Mouse (Mus musculus) hindbrain, embryonic 15.5 days (tissue): ENCODE measurements at regions not wholly inside any gene's neighbourhood (a gene's known extent, or its start where the extent isn't known, plus 50 kb on each side); places are given as distances from the start of the nearest gene placed in this dataset.

Experiments used
- ATAC-seq: fragments of 200-750 bp; cut with Nextera tagmentation; 2 replicates; pipeline ENCODE4 v1.8.0; 2017; ENCODE audit warnings: low read depth, moderate number of reproducible peaks, moderate TSS enrichment; ENCODE audit not compliant: low FRiP score
- H3K27ac ChIP-seq: fragments of 300-500 bp; sonication (generic); replicated peaks from 2 replicates; pipeline ENCODE4 v1.5.1; 2015; ENCODE audit warnings: mild to moderate bottlenecking, inconsistent platforms
- H3K27me3 ChIP-seq: fragments of 300-500 bp; sonication (generic); 2 replicates; pipeline ENCODE4 v1.6.1; 2015; ENCODE audit warnings: control low read depth, inconsistent platforms
- H3K36me3 ChIP-seq: fragments of 300-500 bp; sonication (generic); 2 replicates; pipeline ENCODE4 v1.6.1; 2015; ENCODE audit warnings: control low read depth, inconsistent platforms
- H3K4me1 ChIP-seq: fragments of 300-500 bp; sonication (generic); replicated peaks from 2 replicates; pipeline ENCODE4 v1.6.1; 2015; ENCODE audit warnings: control low read depth, inconsistent platforms
- H3K4me2 ChIP-seq: fragments of 300-500 bp; sonication (generic); 2 replicates; pipeline ENCODE4 v1.6.1; 2015; ENCODE audit warnings: moderate library complexity, mild to moderate bottlenecking, inconsistent platforms
- H3K4me3 ChIP-seq: fragments of 300-500 bp; sonication (generic); 2 replicates; pipeline ENCODE4 v1.5.1; 2015; ENCODE audit warnings: mild to moderate bottlenecking, inconsistent platforms
- H3K9ac ChIP-seq: fragments of 300-500 bp; sonication (generic); 2 replicates; pipeline ENCODE4 v1.6.1; 2015; ENCODE audit warnings: inconsistent platforms
- H3K9me3 ChIP-seq: fragments of 300-500 bp; sonication (generic); 2 replicates; pipeline ENCODE4 v1.6.1; 2016; ENCODE audit warnings: control low read depth, inconsistent platforms
- WGBS: fragments of 180-500 bp; shearing (Covaris S2); methylation state at CpG from one replicate; pipeline ENCODE4 v1.1.7; 2015; 5-methylcytosine and 5-hydroxymethylcytosine counted together

DNA sequence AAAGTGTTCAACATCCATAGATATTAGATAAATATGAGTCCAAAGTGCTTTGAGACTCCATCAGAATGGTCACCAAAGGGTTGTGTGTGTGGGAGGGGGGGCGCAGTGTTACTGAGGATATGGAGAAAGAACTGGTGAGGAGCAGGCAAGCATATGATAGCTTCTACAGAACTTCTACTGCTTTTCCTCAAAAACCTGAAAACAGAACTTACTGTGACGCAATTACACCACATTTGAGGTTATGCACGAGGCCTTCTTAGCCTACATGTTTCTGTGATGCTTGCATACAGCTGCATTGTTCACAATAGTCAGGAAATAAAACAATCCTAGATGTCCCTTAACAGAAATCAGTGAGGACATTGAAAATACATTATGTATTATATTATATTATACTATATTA lies 425.5 kb downstream of the Flrt2 start:
- no peak overlapping the region for H3K27ac ChIP-seq
- no peak for ATAC-seq
- H3K4me1 ChIP-seq, result no peaks in the 10 kb centered on the region
- 90% methylated on average over 3 of the region's 3 CpGs for WGBS
- no peaks in the 10 kb centered on the region for H3K27me3 ChIP-seq
- no peak overlapping the region for H3K4me2 ChIP-seq
- H3K4me3 ChIP-seq, result no peak overlapping the region
- H3K9me3 ChIP-seq, result no peaks in the 10 kb centered on the region
- no peak overlapping the region for H3K9ac ChIP-seq
- H3K36me3 ChIP-seq, result no peaks in the 10 kb centered on the region

DNA sequence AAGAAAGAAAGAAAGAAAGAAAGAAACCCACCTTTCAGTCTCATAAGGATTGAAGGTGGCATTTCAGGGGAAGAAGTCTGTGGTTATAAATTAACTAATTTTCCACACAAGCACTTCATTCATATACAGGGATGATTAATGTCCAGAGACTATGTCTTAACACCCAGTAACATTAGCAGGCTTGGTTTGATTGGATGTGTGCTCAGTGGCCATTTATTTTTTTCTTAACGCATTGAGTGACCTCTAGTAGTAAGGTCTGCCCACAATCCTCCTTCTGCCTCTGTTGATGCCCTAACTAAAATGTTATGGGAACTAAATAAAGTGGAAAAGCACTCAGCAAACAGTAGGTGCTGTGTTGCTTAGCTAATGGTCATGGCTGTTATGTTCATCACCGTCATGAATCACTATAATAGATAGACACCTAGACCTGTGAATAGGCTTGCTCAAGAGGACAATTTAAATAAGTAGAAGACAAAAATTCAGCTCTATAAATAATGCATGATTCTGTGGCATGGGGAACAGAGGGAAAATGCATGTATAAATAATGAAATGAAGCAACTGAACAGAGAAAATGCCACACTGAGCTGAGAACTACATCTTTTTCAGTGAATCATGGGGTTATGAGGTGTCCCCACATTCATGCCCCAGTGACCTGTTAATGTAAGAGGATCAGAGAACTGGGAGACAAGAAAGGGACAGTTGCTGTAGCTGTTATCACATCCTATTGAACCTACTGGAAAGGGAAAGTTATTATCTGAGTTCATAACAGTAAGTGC lies 432.3 kb downstream of the Flrt2 start:
- H3K9me3 ChIP-seq, result no peaks in the 10 kb centered on the region
- no peak overlapping the region for H3K4me2 ChIP-seq
- H3K27me3 ChIP-seq, result no peaks in the 10 kb centered on the region
- no peak overlapping the region for H3K4me3 ChIP-seq
- H3K27ac ChIP-seq, result no peak overlapping the region
- H3K4me1 ChIP-seq, result no peaks in the 10 kb centered on the region
- ATAC-seq, result no peak
- no peaks in the 10 kb centered on the region for H3K36me3 ChIP-seq
- 35% methylated on average over 2 of the region's 2 CpGs for WGBS
- H3K9ac ChIP-seq, result no peak overlapping the region

DNA sequence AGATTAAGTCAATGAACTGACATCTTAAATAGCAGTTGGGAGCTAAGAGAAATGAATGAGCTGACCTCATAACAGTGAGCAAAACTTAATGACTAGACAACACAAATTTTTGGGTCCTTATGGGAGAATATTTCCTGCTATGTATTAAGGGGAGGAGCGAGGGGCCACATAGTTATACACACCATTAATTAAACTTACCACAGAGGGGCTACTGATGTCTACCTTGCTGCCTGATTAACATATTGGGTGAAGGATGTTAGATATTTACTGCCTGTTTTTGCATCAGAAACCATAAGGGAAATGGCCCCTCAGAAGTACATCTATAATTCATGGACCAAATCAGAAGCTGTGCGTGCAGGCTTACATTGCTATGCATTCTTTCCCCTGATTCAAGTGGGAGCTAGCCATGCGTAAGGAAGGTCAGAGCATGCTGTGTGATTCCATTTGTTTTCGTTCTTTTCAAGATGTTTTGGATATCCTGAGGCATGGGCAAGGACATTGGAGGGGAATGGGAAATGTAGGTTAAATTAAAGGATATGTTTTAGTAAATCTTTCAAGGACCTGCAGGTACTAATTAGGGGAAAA lies 437.9 kb downstream of the Flrt2 start:
- Histone ChIP-seq H3K4me3 (no peak overlapping the region), H3K4me2 (no peak overlapping the region), H3K4me1 (no peaks in the 10 kb centered on the region), H3K36me3 (no peaks in the 10 kb centered on the region), H3K9me3 (no peaks in the 10 kb centered on the region), H3K9ac (no peak overlapping the region), H3K27me3 (no peaks in the 10 kb centered on the region), H3K27ac (no peak overlapping the region)
- ATAC-seq, result no peak
- WGBS, result 23% methylated on average over 4 of the region's 4 CpGs

DNA sequence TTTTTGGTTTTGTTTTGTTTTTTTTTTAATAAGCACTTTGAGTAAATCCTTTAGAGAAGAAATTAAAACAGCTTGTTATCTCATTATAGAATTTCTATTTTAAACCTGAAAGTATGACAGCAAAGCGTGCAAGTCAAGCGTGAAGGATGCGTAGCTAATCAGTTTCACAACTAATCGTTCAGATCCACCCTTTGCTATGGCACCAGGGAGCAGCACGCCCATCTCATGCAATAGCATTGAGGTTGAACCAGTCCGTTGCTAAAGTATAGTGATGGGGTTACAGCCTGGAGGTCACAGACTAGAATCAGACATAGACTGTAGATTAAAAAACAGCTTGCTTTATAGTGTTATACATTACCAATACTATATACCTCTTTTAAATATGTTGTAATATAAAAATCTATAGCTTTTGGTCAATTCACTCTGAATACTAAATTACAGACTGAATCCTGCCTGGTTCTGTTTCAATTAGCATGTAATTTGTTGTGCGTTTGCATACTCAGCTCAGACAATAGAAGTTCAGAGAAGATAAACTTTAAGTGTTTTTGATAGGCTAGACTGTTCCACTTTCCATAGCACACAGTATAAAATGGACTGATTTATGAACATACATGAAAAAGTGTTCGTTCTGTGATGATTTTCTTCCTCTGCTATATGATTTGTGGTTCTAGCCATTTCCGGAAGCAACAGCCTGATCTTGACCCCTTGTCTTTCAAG lies 438.9 kb downstream of the Flrt2 start:
- no peak overlapping the region for H3K4me3 ChIP-seq
- H3K9ac ChIP-seq, result no peak overlapping the region
- 34% methylated on average over 9 of the region's 9 CpGs for WGBS
- H3K4me2 ChIP-seq, result no peak overlapping the region
- H3K27ac ChIP-seq, result no peak overlapping the region
- H3K36me3 ChIP-seq, result no peaks in the 10 kb centered on the region
- ATAC-seq, result no peak
- H3K27me3 ChIP-seq, result no peaks in the 10 kb centered on the region
- no peaks in the 10 kb centered on the region for H3K9me3 ChIP-seq
- H3K4me1 ChIP-seq, result no peaks in the 10 kb centered on the region

DNA sequence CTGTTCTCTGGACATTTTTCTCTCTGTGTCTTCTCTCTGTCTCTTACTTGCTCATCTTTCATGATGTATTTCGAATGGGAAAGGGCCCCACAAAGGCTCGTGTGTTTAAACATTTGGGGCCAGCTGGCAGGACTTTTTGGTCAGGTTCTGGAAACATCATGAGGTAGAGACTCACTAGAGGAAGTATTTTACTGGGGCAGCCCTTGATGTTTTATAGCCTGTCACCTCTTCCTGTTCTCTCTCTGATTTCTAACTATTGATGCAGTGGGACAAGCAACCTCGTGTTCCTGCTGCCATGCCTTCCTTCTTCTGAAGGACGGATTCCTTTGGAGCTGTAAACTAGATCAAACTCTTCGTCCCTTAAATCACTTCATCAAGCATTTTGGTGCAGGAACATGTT lies 442.1 kb downstream of the Flrt2 start:
- no peak overlapping the region for H3K4me3 ChIP-seq
- no peaks in the 10 kb centered on the region for H3K4me1 ChIP-seq
- no peak overlapping the region for H3K27ac ChIP-seq
- no peak overlapping the region for H3K9ac ChIP-seq
- no peaks in the 10 kb centered on the region for H3K27me3 ChIP-seq
- no peak for ATAC-seq
- no peaks in the 10 kb centered on the region for H3K9me3 ChIP-seq
- H3K36me3 ChIP-seq, result no peaks in the 10 kb centered on the region
- 76% methylated on average over 5 of the region's 5 CpGs for WGBS
- no peak overlapping the region for H3K4me2 ChIP-seq

DNA sequence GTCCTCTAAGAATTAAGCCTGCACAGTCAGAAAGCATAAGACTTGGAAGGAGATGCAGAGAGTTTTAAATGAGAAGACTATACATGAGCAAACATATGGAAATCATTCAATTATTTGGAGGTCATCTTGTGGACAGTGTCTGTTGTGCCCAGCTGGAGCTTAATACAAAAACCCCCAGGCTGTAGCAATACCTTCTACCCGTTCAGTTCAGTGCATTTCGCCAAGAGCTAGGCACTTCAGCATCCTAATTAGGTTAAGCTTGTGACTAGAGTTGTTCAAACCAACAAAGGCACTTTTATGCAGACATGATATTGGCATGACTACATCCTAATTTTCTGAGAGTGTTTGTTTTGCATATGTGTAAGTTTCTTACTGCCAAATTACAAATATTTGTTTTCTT lies 449.7 kb downstream of the Flrt2 start:
- Histone ChIP-seq H3K27me3 (no peaks in the 10 kb centered on the region), H3K4me3 (no peak overlapping the region), H3K36me3 (no peaks in the 10 kb centered on the region), H3K27ac (no peak overlapping the region), H3K9me3 (no peaks in the 10 kb centered on the region), H3K4me2 (no peak overlapping the region), H3K9ac (no peak overlapping the region), H3K4me1 (no peaks in the 10 kb centered on the region)
- no peak for ATAC-seq
- 46% methylated on average over 2 of the region's 2 CpGs for WGBS

DNA sequence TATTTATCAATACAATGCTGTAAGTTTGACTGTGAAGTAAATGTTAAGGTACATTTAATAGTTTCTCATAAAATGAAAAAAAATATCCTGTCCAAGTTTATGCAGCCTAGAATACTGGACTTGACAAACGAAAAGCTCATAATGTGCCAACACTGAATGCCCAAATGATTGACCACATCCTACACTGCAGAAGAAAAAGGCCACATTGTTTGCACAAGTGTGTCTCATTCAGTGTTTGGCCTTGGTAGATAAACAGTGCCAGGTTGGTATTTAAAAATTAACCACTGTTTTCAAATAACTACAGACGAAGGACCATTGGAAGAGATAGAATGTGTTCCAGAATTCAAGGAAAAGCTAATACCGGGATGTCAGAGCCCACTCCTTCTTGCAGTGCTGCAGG lies 462.1 kb downstream of the Flrt2 start:
- H3K9ac ChIP-seq, result no peak overlapping the region
- H3K27me3 ChIP-seq, result no peaks in the 10 kb centered on the region
- no peaks in the 10 kb centered on the region for H3K4me1 ChIP-seq
- WGBS, result 82% methylated on average over 3 of the region's 3 CpGs
- H3K36me3 ChIP-seq, result no peaks in the 10 kb centered on the region
- no peak overlapping the region for H3K4me3 ChIP-seq
- no peak for ATAC-seq
- no peak overlapping the region for H3K27ac ChIP-seq
- no peaks in the 10 kb centered on the region for H3K9me3 ChIP-seq
- no peak overlapping the region for H3K4me2 ChIP-seq

DNA sequence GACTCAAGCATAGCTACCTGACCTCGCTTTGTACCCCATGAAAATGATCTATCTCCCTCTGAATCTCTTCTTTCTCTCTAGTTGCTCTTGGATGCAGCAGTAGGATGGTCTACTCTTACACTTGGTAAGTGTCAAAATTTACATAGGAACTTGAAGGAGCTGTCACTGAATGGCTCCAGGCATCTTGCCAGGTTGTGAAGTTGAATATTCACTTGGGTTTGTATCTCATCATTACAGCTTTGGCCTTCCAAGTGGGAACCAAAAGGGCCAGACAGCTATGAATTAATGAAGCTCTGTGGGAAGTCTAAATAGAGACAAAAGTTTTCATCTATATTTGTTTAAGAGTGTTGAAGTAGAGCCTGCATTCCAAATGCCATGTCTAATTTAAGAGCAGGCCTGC lies 475.5 kb downstream of the Flrt2 start:
- no peaks in the 10 kb centered on the region for H3K4me1 ChIP-seq
- no peaks in the 10 kb centered on the region for H3K9me3 ChIP-seq
- no peaks in the 10 kb centered on the region for H3K27me3 ChIP-seq
- ATAC-seq, result no peak
- no peak overlapping the region for H3K27ac ChIP-seq
- no peak overlapping the region for H3K9ac ChIP-seq
- no peaks in the 10 kb centered on the region for H3K36me3 ChIP-seq
- H3K4me3 ChIP-seq, result no peak overlapping the region
- no peak overlapping the region for H3K4me2 ChIP-seq
- 78% methylated on average over 1 of the region's 1 CpGs for WGBS

DNA sequence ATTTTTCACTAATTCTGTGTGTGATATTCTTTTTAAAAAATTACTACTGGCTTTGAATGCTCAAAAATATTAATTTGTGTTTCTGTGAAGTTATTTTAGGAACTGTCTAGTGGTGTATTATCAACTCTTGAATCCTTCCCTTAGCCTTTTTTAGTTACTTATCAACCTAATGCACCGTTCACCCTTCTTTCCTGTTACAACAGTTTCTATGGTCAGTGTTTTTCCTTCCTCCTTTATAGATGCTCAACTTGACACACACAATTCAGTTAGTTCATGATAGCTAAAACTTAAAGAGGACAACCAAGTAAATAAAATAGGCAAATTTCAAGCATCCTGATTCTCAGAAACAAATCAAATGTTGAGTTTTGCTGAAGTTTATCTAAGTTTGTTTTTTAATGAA lies 506.9 kb downstream of the Flrt2 start:
- ATAC-seq, result no peak
- no peaks in the 10 kb centered on the region for H3K4me1 ChIP-seq
- no peak overlapping the region for H3K4me3 ChIP-seq
- H3K27ac ChIP-seq, result no peak overlapping the region
- H3K9me3 ChIP-seq, result no peaks in the 10 kb centered on the region
- no peaks in the 10 kb centered on the region for H3K36me3 ChIP-seq
- no peaks in the 10 kb centered on the region for H3K27me3 ChIP-seq
- 72% methylated on average over 1 of the region's 1 CpGs for WGBS
- no peak overlapping the region for H3K4me2 ChIP-seq
- no peak overlapping the region for H3K9ac ChIP-seq

DNA sequence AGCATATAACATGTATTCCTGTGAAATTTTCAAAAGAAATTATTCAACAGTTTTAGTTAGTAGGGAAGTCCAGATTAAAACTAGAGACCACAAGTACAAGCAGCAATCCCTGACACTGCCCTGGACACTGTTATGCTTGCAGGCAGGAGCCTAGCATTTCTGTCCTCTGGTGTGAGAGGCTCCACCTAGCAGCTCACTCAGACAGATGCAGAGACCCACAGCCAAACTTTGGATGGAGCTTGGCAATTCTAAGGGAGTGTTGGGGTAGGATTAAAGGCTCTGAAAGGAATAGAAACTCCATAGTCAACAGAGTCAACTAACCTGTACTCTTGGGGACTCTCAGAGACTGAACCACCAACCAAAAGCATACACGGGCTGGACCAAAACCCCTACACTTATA lies 509.8 kb downstream of the Flrt2 start:
- no peaks in the 10 kb centered on the region for H3K4me1 ChIP-seq
- no peak overlapping the region for H3K4me2 ChIP-seq
- no peaks in the 10 kb centered on the region for H3K36me3 ChIP-seq
- H3K9ac ChIP-seq, result no peak overlapping the region
- H3K9me3 ChIP-seq, result no peaks in the 10 kb centered on the region
- WGBS, result 90% methylated on average over 1 of the region's 1 CpGs
- no peak for ATAC-seq
- no peak overlapping the region for H3K27ac ChIP-seq
- H3K4me3 ChIP-seq, result no peak overlapping the region
- no peaks in the 10 kb centered on the region for H3K27me3 ChIP-seq

DNA sequence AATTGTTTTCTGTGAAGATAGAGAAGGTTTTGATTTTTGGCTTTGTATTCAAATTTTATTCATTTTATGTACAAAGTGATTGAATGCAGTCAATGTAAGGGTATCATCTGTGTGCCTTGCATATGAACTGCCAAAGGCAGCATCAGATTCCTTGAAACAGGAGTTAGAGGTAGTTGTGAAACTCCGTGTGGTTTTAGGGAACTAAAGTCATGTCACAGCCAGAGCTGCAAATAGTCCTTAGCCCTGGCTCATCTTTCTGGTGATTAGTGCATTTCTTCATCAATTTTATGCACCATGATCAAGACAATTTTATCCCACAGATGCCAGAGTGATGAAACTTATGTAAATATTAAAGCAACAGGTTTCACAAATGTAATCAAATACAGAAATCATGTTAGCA lies 534.4 kb downstream of the Flrt2 start:
- Histone ChIP-seq H3K27me3 (no peaks in the 10 kb centered on the region), H3K27ac (no peak overlapping the region), H3K4me1 (no peaks in the 10 kb centered on the region), H3K4me2 (no peak overlapping the region), H3K9ac (no peak overlapping the region), H3K9me3 (no peaks in the 10 kb centered on the region), H3K4me3 (no peak overlapping the region), H3K36me3 (no peaks in the 10 kb centered on the region)
- ATAC-seq, result no peak
- 82% methylated on average over 1 of the region's 1 CpGs for WGBS

DNA sequence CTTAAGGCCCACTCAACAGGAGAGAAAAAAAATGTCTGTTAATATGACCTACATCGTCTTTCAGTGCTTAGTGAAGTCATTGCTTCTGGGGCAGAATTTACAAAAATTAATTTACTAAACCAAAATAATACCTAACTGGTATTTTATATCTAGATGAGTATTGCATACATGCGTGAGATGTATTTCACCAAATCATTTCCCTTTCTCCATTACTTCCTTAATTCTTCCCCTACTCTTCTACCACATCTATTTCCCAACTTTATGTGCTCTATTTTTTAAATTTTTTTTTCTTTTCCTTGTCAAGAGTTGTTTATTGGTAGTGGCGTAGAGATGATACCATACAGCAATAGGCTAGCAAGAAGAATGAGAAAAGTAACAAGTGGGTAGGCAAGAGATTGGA lies 536.7 kb downstream of the Flrt2 start:
- no peaks in the 10 kb centered on the region for H3K27me3 ChIP-seq
- ATAC-seq, result no peak
- no peak overlapping the region for H3K9ac ChIP-seq
- H3K27ac ChIP-seq, result no peak overlapping the region
- H3K4me2 ChIP-seq, result no peak overlapping the region
- H3K4me3 ChIP-seq, result no peak overlapping the region
- no peaks in the 10 kb centered on the region for H3K4me1 ChIP-seq
- H3K9me3 ChIP-seq, result no peaks in the 10 kb centered on the region
- no peaks in the 10 kb centered on the region for H3K36me3 ChIP-seq
- 93% methylated on average over 3 of the region's 3 CpGs for WGBS
